ENCODE assay signal across 8 mouse cellular contexts in the genomic region with DNA sequence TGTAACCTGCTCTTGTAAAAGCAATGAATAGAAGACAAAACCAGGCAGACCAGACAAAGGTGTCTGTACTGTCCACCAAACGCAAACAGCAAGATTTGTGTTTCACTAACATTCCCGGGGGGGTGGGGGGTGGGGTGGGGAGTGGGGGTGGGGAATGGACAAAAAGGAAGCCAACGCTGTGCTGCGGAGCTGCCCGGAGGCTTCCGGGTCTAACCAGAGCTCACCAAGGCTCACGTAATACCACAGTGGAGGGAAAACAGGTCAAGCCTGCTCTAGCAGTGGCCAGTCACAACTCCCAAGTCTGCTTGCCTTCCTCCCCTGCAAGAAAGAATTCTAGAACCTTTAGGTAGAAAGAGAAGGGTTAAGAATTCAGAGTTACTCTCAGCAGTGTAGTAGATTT. TPM values are rescaled to one million over a fixed set of nuclear protein-coding genes. Genes with fewer than 3 reads are reported as not detected.
DNase-seq lines count a peak whose midpoint lies in the region; ATAC-seq and TF ChIP-seq lines count a peak whose summit lies in the region.

No protein-coding gene starts in this region.

- no peaks in the 10 kb centered on the region for H3K79me2 ChIP-seq in myocyte (ENCODE audit: control insufficient read depth, insufficient read depth)

- H3K36me3 ChIP-seq in forebrain, embryonic 13.5 days (ENCODE audit: poor library complexity, severe bottlenecking) = no peaks in the 10 kb centered on the region
- no peaks in the 10 kb centered on the region for H3K36me3 ChIP-seq in myocyte (ENCODE audit: control insufficient read depth, insufficient read depth)

- no peak for ATAC-seq in forebrain, embryonic 13.5 days

- H3K4me3 ChIP-seq in forebrain, embryonic 13.5 days = no peak overlapping the region; the same call in 1 of the 2 replicates
- peak overlapping the region; percentile 38 for H3K4me3 ChIP-seq in myocyte

- 72% methylated on average over 7 of the region's 7 CpGs for WGBS in forebrain, embryonic 13.5 days

- no peak overlapping the region for H3ac ChIP-seq in myocyte (ENCODE audit: control insufficient read depth, insufficient read length)

- peak overlapping the region; percentile 81; the same call in 1 of the 2 replicates for H3K9ac ChIP-seq in forebrain, embryonic 13.5 days

- no peaks in the 10 kb centered on the region for H3K27me3 ChIP-seq in forebrain, embryonic 13.5 days
- no peaks in the 10 kb centered on the region for H3K27me3 ChIP-seq in myocyte (ENCODE audit: control insufficient read depth, insufficient read depth, insufficient read length)

- H3K9me3 ChIP-seq in forebrain, embryonic 13.5 days (replicated peaks) = no peaks in the 10 kb centered on the region

- peak; percentile 1 for DNase-seq in kidney, adult 11 months
- no peak for DNase-seq in kidney, postnatal 36 days
- peak; percentile 12 for DNase-seq in kidney, postnatal 10 days
- no peak for DNase-seq in embryo, embryonic 10.5 days (ENCODE audit: low spot score)
- DNase-seq in right cerebral cortex, postnatal 4 days = no peak
- no peak for DNase-seq in Muller cell, postnatal 12 days (ENCODE audit: inconsistent ontology term)

- 0 out of 2 replicates have a peak overlapping the region, but pooled peaks have one; percentile 96 for H3K27ac ChIP-seq in forebrain, embryonic 13.5 days

- peaks cover 24% of the 10 kb centered on the region for H3K4me1 ChIP-seq in forebrain, embryonic 13.5 days

- H3K4me2 ChIP-seq in forebrain, embryonic 13.5 days = peak overlapping the region; percentile 81
- peak overlapping the region; percentile 100 for H3K4me2 ChIP-seq in myocyte (ENCODE audit: low read depth)

- TF ChIP-seq POLR2A in myocyte (IDR thresholded peaks at IDR 0.05; ENCODE audit: insufficient read length, low read depth) = no peak

TF ChIP-seq in myocyte, 11 proteins besides CTCF, POLR2A, EP300 and RAD21:
- TF ChIP-seq MAX (IDR thresholded peaks at IDR 0.05; ENCODE audit: low read depth) (no peak), E2F4 (IDR thresholded peaks at IDR 0.05; ENCODE audit: insufficient read depth) (no peak), SRF (IDR thresholded peaks at IDR 0.05; ENCODE audit: control insufficient read depth, insufficient read length, low read depth) (no peak), MYOG (IDR thresholded peaks at IDR 0.05; ENCODE audit: control insufficient read depth in 1 of 3, insufficient read depth in 1 of 3, insufficient read length in 2 of 3, low read depth in 2 of 3) (no peak), CEBPB (IDR thresholded peaks at IDR 0.05; ENCODE audit: insufficient read depth, poor library complexity, severe bottlenecking) (no peak), TCF12 (IDR thresholded peaks at IDR 0.05; ENCODE audit: insufficient read depth, poor library complexity, severe bottlenecking) (no peak), TCF3 (IDR thresholded peaks at IDR 0.05; ENCODE audit: insufficient read length, low read depth) (no peak), MYOD1 (IDR thresholded peaks at IDR 0.05; ENCODE audit: control insufficient read depth in 1 of 3, insufficient read length in 2 of 3, low read depth in 2 of 3) (no peak)
TF ChIP-seq in myocyte: peak in this region for 0.

RNA-seq across cellular contexts. Expression of gene Actg1, which starts 30.9 kb away (rescaled TPM):
- polyA plus RNA-seq in forebrain, embryonic 13.5 days (2015; fragmentation: Nextera tagmentation; extraction: Ambion mirVana) = 3,229 and 3,555 TPM in 2 replicates
- polyA plus RNA-seq in myocyte (2012; fragmentation: generic; extraction: Trizol) = 2,358 TPM

RNA-seq across cellular contexts. Expression of gene Fscn2, which starts 43.9 kb away (rescaled TPM):
- 1.3 and 1.7 TPM in 2 replicates for polyA plus RNA-seq in forebrain, embryonic 13.5 days (2015; fragmentation: Nextera tagmentation; extraction: Ambion mirVana)
- 1.1 TPM for polyA plus RNA-seq in myocyte (2012; fragmentation: generic; extraction: Trizol)

Comparison
In these comparisons a context has a peak if more than half of its experiments do, and no peak if none do; other contexts are left out.
1. DNase-seq: peak in kidney, adult 11 months (single experiment) and kidney, postnatal 10 days (single experiment); none in kidney, postnatal 36 days (0 of 2), embryo, embryonic 10.5 days (single experiment), right cerebral cortex, postnatal 4 days (single experiment) and Muller cell, postnatal 12 days (single experiment).